Mouse (Mus musculus) limb, embryonic 11.5 days (tissue): Measurements from ENCODE around the gene Spin1. TPM values are rescaled to one million over a fixed set of nuclear protein-coding genes. Genes with fewer than 3 reads are reported as not detected.

Source experiments
- polyA plus RNA-seq: library from polyadenylated mRNA; unstranded; fragments of >200 nt; fragmentation: Nextera tagmentation; extraction: Ambion mirVana; gene quantifications from 2 replicates; pipeline ENCODE4 v1.2.1, GENCODE M21; 2014

Gene Spin1
- polyA plus RNA-seq, 1 experiment from 2014 or later: 136 TPM

Other genes with a start within 250 kb of the Spin1 start
- gene Nxnl2, start 70.1 kb downstream of the Spin1 start, polyA plus RNA-seq: 3.9 and 4.4 TPM in 2 replicates